Comparison of ENCODE assay signal across 16 mouse cellular contexts in the genomic region with DNA sequence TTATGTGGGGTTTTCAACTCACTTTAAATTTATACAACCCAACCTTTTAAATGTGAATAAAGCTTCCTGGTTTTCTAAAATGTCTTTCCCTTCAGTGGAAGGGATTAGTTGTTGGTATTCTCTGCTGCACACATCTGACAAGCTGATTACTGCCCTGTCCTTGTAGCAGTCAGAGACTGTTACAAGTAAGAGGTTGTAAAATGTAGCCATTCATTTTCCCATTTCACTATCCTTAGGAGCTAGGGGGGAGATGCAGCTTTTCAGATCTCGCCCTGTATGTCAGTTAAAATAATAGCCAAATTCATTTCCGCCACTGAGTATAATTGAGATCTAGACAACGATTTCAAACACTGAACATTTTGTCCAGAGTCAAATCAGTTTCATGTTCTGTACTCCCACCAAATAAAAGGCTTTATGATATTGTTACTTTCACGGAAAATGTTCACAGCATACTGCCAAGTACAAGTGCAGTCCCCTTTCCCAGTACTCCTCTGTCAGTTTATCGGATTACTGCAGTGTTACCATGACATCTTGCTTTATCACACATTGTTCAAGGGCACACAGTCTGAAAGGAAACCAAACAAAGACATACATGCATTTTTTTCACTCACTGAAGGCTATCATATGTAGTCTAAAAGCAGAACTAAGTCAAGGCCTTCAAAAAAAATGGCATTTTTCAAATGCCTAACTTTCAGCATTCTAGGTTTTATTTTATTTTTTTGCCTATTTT.
DNase-seq lines count a peak whose midpoint lies in the region; ATAC-seq and TF ChIP-seq lines count a peak whose summit lies in the region.
"Had no signal": no experiment of that assay in that cellular context is flagged by ENCODE, and none has a peak within 500 bp of the region (broad histone marks: within the 10 kb centered on the region; RNA-seq: fewer than 3 reads in every experiment).

No protein-coding gene starts in this region.

- 0 out of 2 replicates have a peak, but pooled peaks cover 5% of the 10 kb centered on the region for H3K4me1 ChIP-seq in midbrain, embryonic 11.5 days (ENCODE audit: control insufficient read depth, insufficient read depth, low read length)
- H3K4me1 ChIP-seq in midbrain, embryonic 10.5 days, result peaks cover 6% of the 10 kb centered on the region; the same call in 1 of the 2 replicates
- no peaks in the 10 kb centered on the region for H3K4me1 ChIP-seq in forebrain, postnatal 0 days (ENCODE audit: insufficient read depth)
- H3K4me1 ChIP-seq in midbrain, embryonic 16.5 days (ENCODE audit: control insufficient read depth, insufficient read depth, low read length), result peaks cover 7% of the 10 kb centered on the region; the same call in 1 of the 2 replicates
- H3K4me1 ChIP-seq in stomach, postnatal 0 days (replicated peaks; ENCODE audit: control insufficient read depth, insufficient read depth), result no peaks in the 10 kb centered on the region
- H3K4me1 ChIP-seq: embryonic facial prominence, embryonic 10.5 days; liver, embryonic 13.5 days; megakaryocyte, embryonic 14.5 days had no signal

- TF ChIP-seq CTCF in forebrain, postnatal 0 days (IDR thresholded peaks at IDR 0.05; ENCODE audit: low read depth), result no peak
- TF ChIP-seq CTCF in stomach, postnatal 0 days (IDR thresholded peaks at IDR 0.05; ENCODE audit: low read depth), result no peak

- H3K4me3 ChIP-seq in midbrain, embryonic 11.5 days (ENCODE audit: low read depth, low read length), result no peak overlapping the region
- H3K4me3 ChIP-seq in midbrain, embryonic 10.5 days, result no peak overlapping the region
- no peak overlapping the region for H3K4me3 ChIP-seq in forebrain, postnatal 0 days (ENCODE audit: low read depth, low read length)
- H3K4me3 ChIP-seq in midbrain, embryonic 16.5 days (ENCODE audit: low read depth, low read length), result no peak overlapping the region
- no peak overlapping the region for H3K4me3 ChIP-seq in stomach, postnatal 0 days (ENCODE audit: low read depth, low read length)
- H3K4me3 ChIP-seq: embryonic facial prominence, embryonic 10.5 days; liver, embryonic 13.5 days; megakaryocyte, embryonic 14.5 days had no signal

- H3K36me3 ChIP-seq in midbrain, embryonic 11.5 days (ENCODE audit: control insufficient read depth, insufficient read depth, low read length), result no peaks in the 10 kb centered on the region
- H3K36me3 ChIP-seq in midbrain, embryonic 10.5 days, result no peaks in the 10 kb centered on the region
- no peaks in the 10 kb centered on the region for H3K36me3 ChIP-seq in forebrain, postnatal 0 days (ENCODE audit: insufficient read depth)
- H3K36me3 ChIP-seq in midbrain, embryonic 16.5 days (ENCODE audit: control insufficient read depth, insufficient read depth, low read length), result no peaks in the 10 kb centered on the region
- no peaks in the 10 kb centered on the region for H3K36me3 ChIP-seq in stomach, postnatal 0 days (ENCODE audit: control insufficient read depth, insufficient read depth, low read length)
- H3K36me3 ChIP-seq: embryonic facial prominence, embryonic 10.5 days; liver, embryonic 13.5 days had no signal

- no peak overlapping the region for H3K4me2 ChIP-seq in midbrain, embryonic 11.5 days
- H3K4me2 ChIP-seq in forebrain, postnatal 0 days (ENCODE audit: low read depth), result no peak overlapping the region
- 0 out of 2 replicates have a peak overlapping the region, but pooled peaks have one; percentile 9 for H3K4me2 ChIP-seq in midbrain, embryonic 16.5 days (ENCODE audit: low read length)
- no peak overlapping the region for H3K4me2 ChIP-seq in stomach, postnatal 0 days (replicated peaks; ENCODE audit: low read depth)
- H3K4me2 ChIP-seq: liver, embryonic 13.5 days had no signal

- H3K27me3 ChIP-seq in midbrain, embryonic 11.5 days (ENCODE audit: control insufficient read depth, insufficient read depth, low read length), result no peaks in the 10 kb centered on the region
- H3K27me3 ChIP-seq in midbrain, embryonic 10.5 days (ENCODE audit: low read depth, poor library complexity, severe bottlenecking), result no peaks in the 10 kb centered on the region
- H3K27me3 ChIP-seq in forebrain, postnatal 0 days (ENCODE audit: insufficient read depth, low read length), result no peaks in the 10 kb centered on the region
- H3K27me3 ChIP-seq in midbrain, embryonic 16.5 days (ENCODE audit: control insufficient read depth, insufficient read depth, low read depth, low read length), result no peaks in the 10 kb centered on the region
- H3K27me3 ChIP-seq in stomach, postnatal 0 days (ENCODE audit: control insufficient read depth, insufficient read depth, low read length), result no peaks in the 10 kb centered on the region
- H3K27me3 ChIP-seq: liver, embryonic 13.5 days; megakaryocyte, embryonic 14.5 days had no signal

- no peak for TF ChIP-seq EP300 in stomach, postnatal 0 days (optimal IDR thresholded peaks at IDR 0.05)

- ATAC-seq in midbrain, embryonic 11.5 days (ENCODE audit: low FRiP score), result peak; percentile 96
- ATAC-seq in forebrain, postnatal 0 days, result peak; percentile 51; the same call in 1 of the 2 replicates
- peak; percentile 78 for ATAC-seq in midbrain, embryonic 16.5 days
- no peak for ATAC-seq in stomach, postnatal 0 days (ENCODE audit: low FRiP score, low TSS enrichment)

- no peak overlapping the region for H3K27ac ChIP-seq in midbrain, embryonic 11.5 days (ENCODE audit: low read depth, low read length)
- H3K27ac ChIP-seq in midbrain, embryonic 10.5 days (replicated peaks), result no peak overlapping the region
- H3K27ac ChIP-seq in forebrain, postnatal 0 days (ENCODE audit: low read depth, low read length), result no peak overlapping the region
- peak overlapping the region; percentile 22; the same call in 1 of the 2 replicates for H3K27ac ChIP-seq in midbrain, embryonic 16.5 days (ENCODE audit: low read length)
- no peak overlapping the region for H3K27ac ChIP-seq in stomach, postnatal 0 days (replicated peaks)
- H3K27ac ChIP-seq: embryonic facial prominence, embryonic 10.5 days; liver, embryonic 13.5 days had no signal

- H3K9ac ChIP-seq in midbrain, embryonic 11.5 days (ENCODE audit: low read length), result no peak overlapping the region
- H3K9ac ChIP-seq in forebrain, postnatal 0 days, result no peak overlapping the region
- no peak overlapping the region for H3K9ac ChIP-seq in midbrain, embryonic 16.5 days (ENCODE audit: low read depth, low read length)
- no peak overlapping the region for H3K9ac ChIP-seq in stomach, postnatal 0 days (ENCODE audit: low read length)
- H3K9ac ChIP-seq: liver, embryonic 13.5 days had no signal

- 39% methylated on average over 5 of the region's 5 CpGs for WGBS in midbrain, embryonic 11.5 days
- 69% methylated on average over 5 of the region's 5 CpGs for WGBS in midbrain, embryonic 10.5 days
- 34% methylated on average over 5 of the region's 5 CpGs for WGBS in forebrain, postnatal 0 days
- 14% methylated on average over 5 of the region's 5 CpGs for WGBS in midbrain, embryonic 16.5 days
- WGBS in stomach, postnatal 0 days, result 61% methylated on average over 5 of the region's 5 CpGs

- peak; percentile 89 for DNase-seq in midbrain, embryonic 11.5 days (ENCODE audit: low spot score, missing footprints)
- DNase-seq in midbrain, embryonic 10.5 days (ENCODE audit: low spot score), result no peak
- peak; percentile 20 for DNase-seq in embryo, embryonic 10.5 days (ENCODE audit: low spot score)
- peak; percentile 2 for DNase-seq in forebrain, postnatal 0 days
- DNase-seq in stomach, postnatal 0 days (ENCODE audit: low spot score), result no peak
- DNase-seq in right cerebral cortex, postnatal 25 days, result no peak
- DNase-seq: cerebellum, postnatal 10 days; gastrocnemius, postnatal 25 days; kidney, adult 2 months; kidney, postnatal 25 days; liver, embryonic 13.5 days; right cerebral cortex, postnatal 4 days; thymus, adult 2 months had no signal

- H3K9me3 ChIP-seq in midbrain, embryonic 11.5 days (ENCODE audit: control insufficient read depth, low read length), result no peaks in the 10 kb centered on the region
- no peaks in the 10 kb centered on the region for H3K9me3 ChIP-seq in midbrain, embryonic 10.5 days (replicated peaks)
- H3K9me3 ChIP-seq in forebrain, postnatal 0 days (ENCODE audit: low read length), result no peaks in the 10 kb centered on the region
- no peaks in the 10 kb centered on the region for H3K9me3 ChIP-seq in midbrain, embryonic 16.5 days (replicated peaks; ENCODE audit: control insufficient read depth, low read length, poor library complexity, severe bottlenecking)
- H3K9me3 ChIP-seq in stomach, postnatal 0 days (ENCODE audit: control insufficient read depth, low read length), result no peaks in the 10 kb centered on the region
- H3K9me3 ChIP-seq: embryonic facial prominence, embryonic 10.5 days; liver, embryonic 13.5 days; megakaryocyte, embryonic 14.5 days had no signal

Comparison
In these comparisons a context has a peak if more than half of its experiments do, and no peak if none do; other contexts are left out.
1. DNase-seq: peak in midbrain, embryonic 11.5 days (single experiment), embryo, embryonic 10.5 days (single experiment) and forebrain, postnatal 0 days (single experiment); none in midbrain, embryonic 10.5 days (single experiment), stomach, postnatal 0 days (single experiment) and right cerebral cortex, postnatal 25 days (single experiment).